Mouse (Mus musculus): ENCODE measurements around the gene Trpm3. TPM values are rescaled to one million over a fixed set of nuclear protein-coding genes. Genes with fewer than 3 reads are reported as not detected.

Gene Trpm3
- polyA plus RNA-seq, 1 experiment from 2014 or later = 1.7 TPM

GRCm38 (mm10) chr19:22965470-22965869 lies 826.6 kb downstream of the Trpm3 start:
- Histone ChIP-seq H3K27ac (no peak overlapping the region), H3K36me3 (no peaks in the 10 kb centered on the region), H3K9ac (no peak overlapping the region), H3K4me2 (no peak overlapping the region), H3K9me3 (no peaks in the 10 kb centered on the region), H3K4me1 (no peaks in the 10 kb centered on the region), H3K4me3 (no peak overlapping the region), H3K27me3 (no peaks in the 10 kb centered on the region)
- WGBS = 72% methylated on average over 6 of the region's 6 CpGs
- no peak for ATAC-seq (ENCODE audit: insufficient number of reproducible peaks, insufficient read depth, low FRiP score, low TSS enrichment, low read depth)

DNA sequence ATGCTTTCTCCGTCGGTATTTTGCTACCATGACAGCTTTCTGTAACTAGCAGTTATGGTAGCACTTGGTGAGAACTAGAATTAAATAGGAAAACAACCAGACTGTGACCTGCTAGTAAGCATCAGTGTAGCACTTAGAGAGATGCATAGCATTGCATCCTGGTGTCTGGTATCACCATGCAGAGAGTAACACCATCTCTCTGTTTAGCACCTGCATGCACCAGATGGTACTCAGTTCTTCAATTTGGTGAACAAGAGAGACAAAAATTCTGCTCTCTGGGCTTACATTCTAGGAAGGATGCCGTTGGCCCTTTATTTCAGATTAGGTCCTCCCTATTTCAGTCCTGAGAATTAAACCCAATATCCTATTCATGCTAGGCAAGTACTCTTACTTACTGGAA lies 834.4 kb downstream of the Trpm3 start:
- Histone ChIP-seq H3K27me3 (no peaks in the 10 kb centered on the region), H3K9me3 (no peaks in the 10 kb centered on the region), H3K27ac (no peak overlapping the region), H3K36me3 (no peaks in the 10 kb centered on the region), H3K4me3 (no peak overlapping the region), H3K4me2 (no peak overlapping the region), H3K4me1 (no peaks in the 10 kb centered on the region), H3K9ac (no peak overlapping the region)
- WGBS = 90% methylated on average over 3 of the region's 3 CpGs
- no peak for ATAC-seq (ENCODE audit: insufficient number of reproducible peaks, insufficient read depth, low FRiP score, low TSS enrichment, low read depth)

DNA sequence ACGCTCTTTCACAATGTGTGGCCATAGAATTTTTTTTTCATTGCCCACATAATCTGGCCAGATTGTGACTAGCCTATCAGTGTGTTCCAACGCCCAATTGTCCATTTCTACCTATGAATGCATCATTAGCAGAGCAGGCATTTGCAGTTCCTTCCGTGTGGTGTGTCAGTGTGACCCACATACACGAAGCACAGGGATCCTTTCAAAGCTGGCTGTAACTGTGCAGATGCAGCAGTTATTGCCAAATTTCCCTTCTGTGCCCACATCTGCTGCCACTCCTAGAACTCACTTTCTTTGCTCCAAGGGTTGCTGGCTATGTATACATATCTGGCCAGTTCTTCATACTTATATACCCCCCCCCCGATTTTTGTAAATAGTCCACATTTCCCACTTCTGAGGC lies 834.9 kb downstream of the Trpm3 start:
- no peak overlapping the region for H3K4me2 ChIP-seq
- WGBS = 88% methylated on average over 5 of the region's 5 CpGs
- no peak overlapping the region for H3K4me3 ChIP-seq
- H3K9me3 ChIP-seq = no peaks in the 10 kb centered on the region
- no peaks in the 10 kb centered on the region for H3K36me3 ChIP-seq
- no peak overlapping the region for H3K27ac ChIP-seq
- no peak overlapping the region for H3K9ac ChIP-seq
- no peak for ATAC-seq (ENCODE audit: insufficient number of reproducible peaks, insufficient read depth, low FRiP score, low TSS enrichment, low read depth)
- no peaks in the 10 kb centered on the region for H3K27me3 ChIP-seq
- no peaks in the 10 kb centered on the region for H3K4me1 ChIP-seq

- no peak overlapping the region for H3K4me2 ChIP-seq
- H3K9ac ChIP-seq = no peak overlapping the region
- no peaks in the 10 kb centered on the region for H3K4me1 ChIP-seq
- no peak for ATAC-seq (ENCODE audit: insufficient number of reproducible peaks, insufficient read depth, low FRiP score, low TSS enrichment, low read depth)
- no peaks in the 10 kb centered on the region for H3K9me3 ChIP-seq
- no peaks in the 10 kb centered on the region for H3K27me3 ChIP-seq
- WGBS = 96% methylated on average over 5 of the region's 5 CpGs
- no peaks in the 10 kb centered on the region for H3K36me3 ChIP-seq
- no peak overlapping the region for H3K27ac ChIP-seq
- H3K4me3 ChIP-seq = no peak overlapping the region
These were observed 837.0 kb downstream of the Trpm3 start for GRCm38 (mm10) chr19:22975801-22976200.

GRCm38 (mm10) chr19:22977508-22977907 lies 838.7 kb downstream of the Trpm3 start:
- no peak overlapping the region for H3K27ac ChIP-seq
- H3K4me1 ChIP-seq = no peaks in the 10 kb centered on the region
- H3K4me3 ChIP-seq = no peak overlapping the region
- H3K27me3 ChIP-seq = no peaks in the 10 kb centered on the region
- no peak overlapping the region for H3K4me2 ChIP-seq
- WGBS = 72% methylated on average over 5 of the region's 5 CpGs
- no peaks in the 10 kb centered on the region for H3K9me3 ChIP-seq
- no peak overlapping the region for H3K9ac ChIP-seq
- no peak for ATAC-seq (ENCODE audit: insufficient number of reproducible peaks, insufficient read depth, low FRiP score, low TSS enrichment, low read depth)
- no peaks in the 10 kb centered on the region for H3K36me3 ChIP-seq

DNA sequence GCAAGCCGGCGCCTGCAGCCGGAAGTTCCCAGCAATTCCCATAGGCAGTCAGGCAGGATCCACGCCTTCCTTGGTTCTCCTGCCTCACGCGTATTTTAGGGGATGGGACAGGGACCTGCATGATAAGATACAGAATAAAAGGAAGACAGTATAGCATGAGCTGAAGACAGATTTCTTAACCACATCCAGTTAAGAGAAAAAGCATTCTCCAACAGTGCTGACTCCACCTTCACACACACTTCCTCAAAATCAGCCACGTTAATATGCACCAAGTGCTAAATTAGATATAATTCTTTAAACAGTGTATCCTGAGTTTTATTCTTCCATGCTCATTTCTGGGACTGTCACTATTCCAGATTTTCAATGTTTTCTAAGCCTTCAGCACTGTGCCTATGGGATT lies 839.9 kb downstream of the Trpm3 start:
- no peak overlapping the region for H3K4me3 ChIP-seq
- no peak for ATAC-seq (ENCODE audit: insufficient number of reproducible peaks, insufficient read depth, low FRiP score, low TSS enrichment, low read depth)
- 92% methylated on average over 7 of the region's 7 CpGs for WGBS

DNA sequence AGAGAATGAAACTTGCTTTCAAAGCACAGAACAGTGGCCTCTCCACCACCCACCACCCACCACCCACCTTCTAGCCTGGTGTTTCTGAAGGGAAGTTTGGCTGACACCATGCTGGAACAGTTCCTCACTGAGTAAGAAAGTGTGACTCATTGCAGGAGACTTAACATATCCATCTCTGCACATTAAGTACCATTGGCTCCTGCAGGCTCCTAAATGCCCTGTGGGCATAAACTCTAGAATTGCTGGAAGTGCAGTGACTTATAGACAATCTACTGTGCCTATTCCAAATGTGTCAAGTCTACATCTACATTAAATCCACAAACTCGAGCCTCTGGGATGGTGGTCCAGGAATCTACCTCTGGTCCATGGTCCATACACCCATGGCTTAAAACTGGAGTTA lies 840.3 kb downstream of the Trpm3 start:
- no peak for ATAC-seq (ENCODE audit: insufficient number of reproducible peaks, insufficient read depth, low FRiP score, low TSS enrichment, low read depth)
- Histone ChIP-seq H3K4me2 (no peak overlapping the region), H3K9me3 (no peaks in the 10 kb centered on the region), H3K27me3 (no peaks in the 10 kb centered on the region), H3K4me3 (no peak overlapping the region), H3K36me3 (no peaks in the 10 kb centered on the region), H3K27ac (no peak overlapping the region), H3K4me1 (peaks cover under 1% of the 10 kb centered on the region; the same call in 1 of the 2 replicates), H3K9ac (no peak overlapping the region)
- WGBS = 41% methylated on average over 1 of the region's 1 CpGs

More for the DNA sequence above, 839.9 kb downstream of the Trpm3 start:
- Histone ChIP-seq H3K27ac (no peak overlapping the region), H3K27me3 (no peaks in the 10 kb centered on the region), H3K9ac (no peak overlapping the region), H3K36me3 (no peaks in the 10 kb centered on the region), H3K9me3 (no peaks in the 10 kb centered on the region), H3K4me2 (no peak overlapping the region), H3K4me1 (no peaks in the 10 kb centered on the region)

DNA sequence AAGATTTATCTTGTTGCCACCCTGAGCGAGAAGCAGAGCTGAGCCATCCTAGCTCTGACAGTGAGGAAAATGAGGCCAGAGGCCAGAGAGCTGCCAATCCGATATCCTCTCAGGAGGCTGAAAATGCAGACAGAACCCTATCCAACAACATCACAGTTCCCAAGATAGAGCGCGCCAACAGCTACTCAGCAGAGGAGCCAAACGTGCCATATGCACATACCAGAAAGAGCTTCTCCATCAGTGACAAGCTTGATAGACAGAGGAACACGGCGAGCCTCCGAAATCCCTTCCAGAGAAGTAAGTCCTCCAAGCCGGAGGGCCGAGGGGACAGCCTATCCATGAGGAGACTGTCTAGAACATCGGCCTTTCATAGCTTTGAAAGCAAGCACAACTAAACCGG lies 849.1 kb downstream of the Trpm3 start:
- no peak overlapping the region for H3K27ac ChIP-seq
- H3K36me3 ChIP-seq = no peaks in the 10 kb centered on the region
- no peaks in the 10 kb centered on the region for H3K9me3 ChIP-seq
- H3K4me3 ChIP-seq = no peak overlapping the region
- H3K27me3 ChIP-seq = no peaks in the 10 kb centered on the region
- 95% methylated on average over 12 of the region's 12 CpGs for WGBS
- ATAC-seq (ENCODE audit: insufficient number of reproducible peaks, insufficient read depth, low FRiP score, low TSS enrichment, low read depth) = no peak
- H3K4me2 ChIP-seq = no peak overlapping the region
- no peak overlapping the region for H3K9ac ChIP-seq
- peaks cover 3% of the 10 kb centered on the region; the same call in 1 of the 2 replicates for H3K4me1 ChIP-seq

DNA sequence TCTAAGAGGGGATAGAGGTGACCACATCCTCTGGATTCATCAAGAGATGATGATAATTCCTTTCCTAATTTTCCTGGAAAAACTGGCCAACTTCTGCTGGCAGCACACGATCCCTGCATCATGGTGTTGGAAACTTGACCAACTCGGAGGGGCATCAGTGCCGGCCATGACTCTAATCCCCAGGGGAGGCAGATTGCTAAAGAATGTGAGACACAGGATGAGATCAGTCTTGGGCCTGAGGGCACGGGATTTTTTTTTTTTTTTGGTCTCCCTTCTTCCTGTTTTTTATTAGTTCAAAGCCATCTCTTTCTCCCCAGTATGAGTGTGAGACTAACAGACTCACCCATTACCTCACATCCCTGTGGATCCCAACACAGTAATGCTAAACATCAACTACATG lies 855.1 kb downstream of the Trpm3 start:
- 56% methylated on average over 4 of the region's 4 CpGs for WGBS
- Histone ChIP-seq H3K9ac (no peak overlapping the region), H3K27ac (no peak overlapping the region), H3K36me3 (no peaks in the 10 kb centered on the region), H3K4me2 (no peak overlapping the region), H3K4me1 (no peaks in the 10 kb centered on the region), H3K27me3 (no peaks in the 10 kb centered on the region), H3K4me3 (no peak overlapping the region), H3K9me3 (no peaks in the 10 kb centered on the region)
- ATAC-seq (ENCODE audit: insufficient number of reproducible peaks, insufficient read depth, low FRiP score, low TSS enrichment, low read depth) = no peak

- Histone ChIP-seq H3K27ac (no peak overlapping the region), H3K4me2 (no peak overlapping the region), H3K27me3 (no peaks in the 10 kb centered on the region), H3K4me1 (no peaks in the 10 kb centered on the region), H3K4me3 (no peak overlapping the region), H3K36me3 (no peaks in the 10 kb centered on the region), H3K9ac (no peak overlapping the region), H3K9me3 (no peaks in the 10 kb centered on the region)
- ATAC-seq (ENCODE audit: insufficient number of reproducible peaks, insufficient read depth, low FRiP score, low TSS enrichment, low read depth) = no peak
- WGBS = 87% methylated on average over 5 of the region's 5 CpGs
These were observed 855.7 kb downstream of the Trpm3 start for GRCm38 (mm10) chr19:22994531-22994930.

DNA sequence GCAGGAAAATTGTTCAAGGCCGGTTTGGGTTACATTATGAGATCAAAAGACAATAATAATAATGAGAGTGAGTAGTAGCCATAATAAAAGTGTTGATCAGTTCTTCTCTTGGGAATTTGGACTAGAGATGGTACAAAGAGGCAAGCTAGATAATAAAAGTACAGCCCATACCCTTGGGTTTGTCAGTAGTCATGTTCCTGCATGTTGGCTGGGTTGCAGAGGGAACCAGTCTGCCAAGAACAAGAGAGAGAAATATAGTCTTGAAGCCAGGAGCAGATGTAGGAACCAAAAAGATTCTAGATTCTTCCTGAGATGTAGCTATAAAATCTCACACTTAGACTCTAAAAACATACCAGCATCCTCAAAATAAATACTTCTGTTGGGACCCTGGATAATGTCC lies 861.4 kb downstream of the Trpm3 start:
- 91% methylated on average over 1 of the region's 1 CpGs for WGBS
- Histone ChIP-seq H3K27me3 (no peaks in the 10 kb centered on the region), H3K36me3 (no peaks in the 10 kb centered on the region), H3K4me1 (no peaks in the 10 kb centered on the region), H3K9ac (no peak overlapping the region), H3K4me2 (no peak overlapping the region), H3K9me3 (no peaks in the 10 kb centered on the region), H3K4me3 (no peak overlapping the region), H3K27ac (no peak overlapping the region)
- ATAC-seq (ENCODE audit: insufficient number of reproducible peaks, insufficient read depth, low FRiP score, low TSS enrichment, low read depth) = no peak

DNA sequence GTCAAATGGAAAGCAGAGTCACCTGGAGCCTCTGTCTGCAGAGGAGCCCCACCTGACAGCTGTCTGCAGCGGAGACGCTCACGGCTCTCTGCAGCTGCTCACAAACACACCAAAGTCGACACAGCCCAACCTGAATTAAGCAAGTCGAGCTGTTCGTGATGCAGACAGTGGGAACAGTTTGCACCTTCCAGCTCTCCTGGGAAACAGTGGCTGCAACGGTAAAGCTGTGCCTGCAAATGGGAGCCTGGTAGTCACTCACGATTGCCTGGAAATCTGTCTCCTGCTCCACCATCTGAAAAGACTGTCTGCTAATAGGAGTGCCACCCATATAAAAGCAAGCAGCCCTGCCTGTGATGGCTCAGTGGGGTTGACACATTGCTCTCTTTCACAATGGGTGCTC lies 865.0 kb downstream of the Trpm3 start:
- Histone ChIP-seq H3K27me3 (no peaks in the 10 kb centered on the region), H3K4me3 (no peak overlapping the region), H3K9ac (no peak overlapping the region), H3K4me1 (no peaks in the 10 kb centered on the region), H3K4me2 (no peak overlapping the region), H3K36me3 (no peaks in the 10 kb centered on the region), H3K9me3 (no peaks in the 10 kb centered on the region), H3K27ac (no peak overlapping the region)
- WGBS = 46% methylated on average over 8 of the region's 8 CpGs
- no peak for ATAC-seq (ENCODE audit: insufficient number of reproducible peaks, insufficient read depth, low FRiP score, low TSS enrichment, low read depth)

- H3K36me3 ChIP-seq = no peaks in the 10 kb centered on the region
- H3K9ac ChIP-seq = no peak overlapping the region
- H3K4me2 ChIP-seq = no peak overlapping the region
- 85% methylated on average over 7 of the region's 7 CpGs for whole genome bisulfite sequencing
- H3K27me3 ChIP-seq = no peaks in the 10 kb centered on the region
- H3K4me3 ChIP-seq = no peak overlapping the region
- ATAC-seq (ENCODE audit: insufficient number of reproducible peaks, insufficient read depth, low FRiP score, low TSS enrichment, low read depth) = 0 out of 2 replicates have a peak, but pooled peaks have one; percentile 32
- no peaks in the 10 kb centered on the region for H3K4me1 ChIP-seq
- H3K9me3 ChIP-seq = no peaks in the 10 kb centered on the region
- H3K27ac ChIP-seq = no peak overlapping the region
These were observed 867.0 kb downstream of the Trpm3 start for GRCm38 (mm10) chr19:23005851-23006250.

Data from embryonic facial prominence, embryonic 13.5 days (tissue).